29 mouse cellular contexts compared by ENCODE assay signal in genomic region chr2:167919081-167919480, GRCm38 (mm10). TPM values are rescaled to one million over a fixed set of nuclear protein-coding genes. Genes with fewer than 3 reads are reported as not detected.
DNase-seq lines count a peak whose midpoint lies in the region; TF ChIP-seq lines count a peak whose summit lies in the region.
"Had no signal": no experiment of that assay in that cellular context is flagged by ENCODE, and none has a peak within 500 bp of the region (broad histone marks: within the 10 kb centered on the region; RNA-seq: fewer than 3 reads in every experiment).

No protein-coding gene starts in this region.

- no peaks in the 10 kb centered on the region for H3K36me3 ChIP-seq in kidney, adult 2 months (ENCODE audit: control insufficient read depth, insufficient read depth, low read length)
- H3K36me3 ChIP-seq: forebrain, embryonic 12.5 days; heart, embryonic 12.5 days; kidney, embryonic 15.5 days; midbrain, embryonic 10.5 days; midbrain, embryonic 15.5 days; neural tube, embryonic 12.5 days had no signal

- intact Hi-C loops in heart, postnatal 25 days (cut with DNase I): no loop called here

- H3K27me3 ChIP-seq in kidney, adult 2 months (replicated peaks; ENCODE audit: control insufficient read depth, insufficient read depth, low read length): no peaks in the 10 kb centered on the region
- H3K27me3 ChIP-seq: CH12.LX; forebrain, embryonic 12.5 days; heart, embryonic 12.5 days; kidney, embryonic 15.5 days; midbrain, embryonic 15.5 days; neural tube, embryonic 12.5 days had no signal

- no peak overlapping the region for H3K27ac ChIP-seq in kidney, adult 2 months (ENCODE audit: insufficient read depth, low read depth, low read length)
- H3K27ac ChIP-seq: forebrain, embryonic 12.5 days; heart, adult 2 months; hindbrain, embryonic 14.5 days; kidney, embryonic 15.5 days; liver, embryonic 14.5 days; midbrain, embryonic 10.5 days; midbrain, embryonic 15.5 days; neural tube, embryonic 12.5 days had no signal

- TF ChIP-seq CTCF in kidney, adult 2 months (conservative IDR thresholded peaks at IDR 0.05; ENCODE audit: insufficient read depth, insufficient read length, low read depth, low read length): no peak

- 85% methylated on average over 1 of the region's 1 CpGs for WGBS in kidney, adult 2 months

- no peak overlapping the region for H3K4me3 ChIP-seq in kidney, adult 2 months (ENCODE audit: insufficient read depth, low read depth, low read length)
- H3K4me3 ChIP-seq: forebrain, embryonic 12.5 days; heart, adult 2 months; heart, embryonic 12.5 days; kidney, embryonic 15.5 days; midbrain, embryonic 10.5 days; midbrain, embryonic 15.5 days; neural tube, embryonic 12.5 days had no signal

- no peak for TF ChIP-seq POLR2A in kidney, adult 2 months (IDR thresholded peaks at IDR 0.05; ENCODE audit: low read depth, low read length)

- H3K4me1 ChIP-seq in kidney, adult 2 months (ENCODE audit: control insufficient read depth, insufficient read depth, low read length): no peaks in the 10 kb centered on the region
- H3K4me1 ChIP-seq: forebrain, embryonic 12.5 days; midbrain, embryonic 15.5 days; neural tube, embryonic 12.5 days had no signal

- peak; percentile 32 for DNase-seq in adrenal gland, postnatal 25 days
- no peak for DNase-seq in adrenal gland, adult 18-20 months (ENCODE audit: low spot score in 2 of 2)
- DNase-seq in urinary bladder, postnatal 14 days (ENCODE audit: low spot score): peak; percentile 67
- DNase-seq in urinary bladder, postnatal 4 days (ENCODE audit: low spot score in 2 of 2): no peak
- DNase-seq in fibroblast of lung, adult 2 months (ENCODE audit: low read depth): peak; percentile 63
- no peak for DNase-seq in cerebellum, adult 8-10 months
- no peak for DNase-seq in kidney, adult 2 months
- no peak for DNase-seq in heart, postnatal 25 days (ENCODE audit: low spot score)
- DNase-seq: cerebellum, adult 2 months; cerebellum, postnatal 25 days; forebrain, postnatal 0 days; gastrocnemius, postnatal 10 days; heart, adult 2 months; kidney, adult 11 months; liver; lung, adult 2 months; right cerebral cortex, adult 18-20 months; right cerebral cortex, postnatal 4 days; thymus, adult 2 months; thymus, postnatal 4 days had no signal

RNA-seq across cellular contexts. Expression of gene Ptpn1, which starts 12.8 kb away (rescaled TPM):
- total RNA-seq in adrenal gland, postnatal 25 days (2021): 37.0 and 53.1 TPM in 2 replicates
- 10 to 100 TPM; 56.6 to 64.4 TPM for total RNA-seq in adrenal gland, adult 18-20 months (2021)
- 29.9 and 31.0 TPM in 2 replicates for polyA plus RNA-seq in kidney, adult 2 months (2012; rRNA removed)
- total RNA-seq in heart, postnatal 25 days (2021): 10 to 100 TPM; 21.9 to 23.4 TPM

Comparison
In these comparisons a context has a peak if more than half of its experiments do, and no peak if none do; other contexts are left out.
1. DNase-seq: peak in adrenal gland, postnatal 25 days (single experiment), urinary bladder, postnatal 14 days (single experiment) and fibroblast of lung, adult 2 months (single experiment); none in adrenal gland, adult 18-20 months (0 of 2), urinary bladder, postnatal 4 days (0 of 2), cerebellum, adult 8-10 months (single experiment), kidney, adult 2 months (single experiment) and heart, postnatal 25 days (single experiment).